Mouse (Mus musculus): ENCODE measurements at regions not wholly inside any gene's neighbourhood (a gene's known extent, or its start where the extent isn't known, plus 50 kb on each side); places are given as distances from the start of the nearest gene placed in this dataset.

DNA sequence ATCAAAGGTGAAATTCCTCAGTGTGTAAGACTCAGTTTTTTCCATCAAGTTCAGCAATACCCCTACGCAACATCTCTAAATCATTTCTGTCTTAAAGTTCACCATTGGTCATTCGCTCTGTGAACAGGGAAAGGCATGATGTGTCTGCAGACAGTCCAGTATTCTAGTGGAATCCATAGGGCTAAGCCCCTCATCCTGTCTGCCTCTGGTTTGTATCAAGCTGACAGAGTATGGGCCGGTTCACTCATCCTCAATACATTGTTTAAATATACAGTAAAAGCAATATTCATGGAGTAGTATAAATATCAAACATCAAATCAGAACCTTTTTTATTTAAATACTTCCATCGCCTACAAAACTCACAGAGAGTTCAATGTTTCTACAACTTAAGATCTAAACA, 152.9 kb upstream of the Paip1 start:
- no peak for DNase-seq

DNA sequence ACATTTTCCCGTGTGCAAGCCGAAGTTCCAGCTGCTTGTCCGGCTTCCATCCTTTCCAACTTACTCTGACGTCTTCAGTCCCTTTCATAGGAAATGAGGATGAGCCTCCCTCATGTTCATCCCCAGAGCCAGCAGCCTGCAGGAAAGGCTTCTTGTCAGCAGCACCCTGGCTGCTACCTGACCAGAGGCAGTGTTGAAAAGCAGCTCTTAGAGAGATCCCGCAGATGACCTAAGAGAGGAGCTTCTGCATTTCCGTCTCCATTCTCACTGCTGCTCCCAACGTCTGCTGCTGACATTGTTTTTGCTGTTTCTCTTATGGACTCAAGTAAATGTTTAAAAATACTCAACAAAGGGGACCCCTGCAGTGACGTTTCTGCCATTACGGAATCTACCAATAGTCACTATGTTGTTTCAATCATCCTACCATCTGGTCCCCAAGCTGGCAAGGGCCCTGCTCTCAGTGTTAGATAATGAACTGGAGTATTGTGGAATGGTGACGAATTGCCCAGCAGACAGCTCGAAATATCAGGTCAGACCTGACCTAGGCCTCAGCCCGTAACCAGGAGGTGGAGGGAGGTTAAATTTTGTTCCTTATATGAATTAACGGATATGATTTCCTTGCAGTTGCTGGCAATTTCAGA, 151.0 kb upstream of the Paip1 start:
- DNase-seq: no peak

DNA sequence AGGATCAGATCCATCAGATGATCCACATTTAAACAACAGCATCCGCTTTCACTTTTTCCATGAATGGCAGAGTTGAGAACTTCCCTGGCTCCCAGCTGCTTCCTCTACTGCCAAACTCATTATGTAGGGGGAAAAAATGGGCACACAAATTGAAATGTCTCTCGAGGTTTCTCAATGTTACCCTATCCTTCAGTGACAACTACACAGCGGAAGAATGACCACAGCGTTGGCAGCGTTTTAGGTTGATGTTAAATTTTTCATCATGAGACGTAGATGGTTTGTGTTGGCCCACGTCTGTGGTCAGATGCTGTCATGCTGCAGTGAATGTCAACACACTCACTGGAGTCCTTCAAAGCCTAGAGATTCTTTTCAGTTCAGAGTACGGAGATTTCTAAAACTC, 149.0 kb upstream of the Paip1 start:
- peak; percentile 19 for DNase-seq

DNA sequence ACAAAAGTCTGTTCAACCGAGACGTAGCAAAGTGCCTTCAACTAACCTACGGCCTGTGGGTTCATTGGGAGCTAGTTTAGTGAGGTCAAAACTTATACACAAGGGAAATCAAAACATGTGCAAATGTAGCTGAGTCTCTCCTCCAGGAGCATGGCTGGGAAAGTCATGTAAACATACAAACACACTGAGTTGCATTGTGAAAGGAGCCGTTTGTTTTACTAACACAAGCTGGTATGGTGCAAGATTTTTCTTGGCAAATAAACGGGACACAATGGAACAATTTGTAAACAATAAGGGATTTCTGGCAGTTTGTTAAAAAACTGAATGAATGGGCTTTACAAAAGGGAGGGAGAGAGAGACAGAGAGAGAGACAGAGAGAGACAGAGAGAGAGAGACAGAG, 147.8 kb upstream of the Paip1 start:
- peak; percentile 21 for DNase-seq

DNA sequence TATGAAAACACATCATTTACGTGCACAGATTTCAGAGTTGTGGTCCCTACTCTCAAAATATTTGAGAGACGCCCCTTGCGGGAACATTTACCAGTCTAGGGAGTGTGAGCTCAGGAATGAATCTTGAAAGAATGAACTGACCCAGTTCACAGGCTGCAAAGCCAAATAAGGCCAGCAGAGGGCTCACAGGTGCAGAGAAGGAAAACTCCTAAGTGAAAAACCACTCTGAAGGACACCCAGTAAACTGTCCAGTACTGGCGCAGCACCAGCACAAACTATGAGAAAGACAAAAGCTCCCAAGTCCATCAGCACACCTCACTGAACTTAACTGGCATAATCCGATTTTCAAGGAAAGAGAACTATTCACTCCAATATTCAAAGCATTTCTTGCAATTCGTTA, 145.0 kb upstream of the Paip1 start:
- peak; percentile 77 for DNase-seq

DNA sequence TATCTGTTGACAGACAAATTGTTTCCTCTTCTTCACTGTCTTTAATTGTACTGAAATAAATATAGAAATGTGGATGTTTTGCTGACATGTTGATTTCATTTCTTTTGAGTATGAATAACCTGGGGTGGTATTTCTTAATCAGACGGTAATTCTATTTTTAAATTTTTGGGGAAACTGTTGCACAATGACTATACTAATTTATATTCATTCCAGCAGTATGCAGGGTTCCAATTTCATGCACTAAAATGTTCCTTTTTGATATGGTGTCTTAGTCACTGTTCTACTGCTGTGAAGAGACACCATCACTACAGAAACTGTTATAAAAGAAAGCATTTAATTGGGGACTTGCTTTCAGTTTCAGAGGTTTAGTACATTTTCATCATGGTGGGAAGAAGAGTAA, 119.2 kb upstream of the Paip1 start:
- no peak for DNase-seq

DNA sequence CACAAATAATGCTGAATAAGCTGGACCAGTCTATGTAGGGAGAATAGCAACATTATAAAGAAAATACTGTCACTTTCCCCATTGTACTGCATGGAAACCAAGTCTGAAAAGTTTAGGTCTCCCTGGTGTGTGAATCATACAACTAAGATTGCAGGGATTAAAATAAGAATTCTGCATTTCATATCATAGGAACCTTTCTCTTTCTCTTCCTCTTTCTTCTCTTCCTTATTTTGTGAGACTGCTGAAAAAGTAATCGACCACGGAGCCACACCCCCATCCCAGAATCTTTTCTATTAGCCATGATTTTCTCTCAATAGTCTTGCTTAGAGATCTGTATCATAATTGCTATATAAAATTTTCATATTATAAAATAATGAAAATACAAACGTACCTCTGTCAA, 118.4 kb upstream of the Paip1 start:
- DNase-seq: no peak

DNA sequence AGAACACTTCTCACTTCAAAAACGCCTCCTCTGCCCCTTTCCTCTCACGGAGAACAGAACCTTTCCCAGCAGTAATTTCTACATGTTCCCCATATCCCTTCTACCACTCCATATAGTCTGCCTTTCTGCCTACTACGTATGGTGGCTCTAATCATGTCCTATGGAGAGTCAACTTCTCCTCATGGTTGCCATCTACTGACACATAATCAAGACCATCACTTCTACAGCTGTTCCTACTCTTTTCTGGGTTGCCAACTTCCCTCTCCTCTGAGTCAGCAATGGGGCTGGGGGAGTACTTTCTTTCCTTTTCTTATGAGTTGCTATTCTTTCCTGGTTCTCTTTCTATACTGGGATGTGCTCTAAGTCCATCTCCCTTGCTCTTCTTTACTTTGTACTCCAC, 114.0 kb upstream of the Paip1 start:
- peak; percentile 14 for DNase-seq

DNA sequence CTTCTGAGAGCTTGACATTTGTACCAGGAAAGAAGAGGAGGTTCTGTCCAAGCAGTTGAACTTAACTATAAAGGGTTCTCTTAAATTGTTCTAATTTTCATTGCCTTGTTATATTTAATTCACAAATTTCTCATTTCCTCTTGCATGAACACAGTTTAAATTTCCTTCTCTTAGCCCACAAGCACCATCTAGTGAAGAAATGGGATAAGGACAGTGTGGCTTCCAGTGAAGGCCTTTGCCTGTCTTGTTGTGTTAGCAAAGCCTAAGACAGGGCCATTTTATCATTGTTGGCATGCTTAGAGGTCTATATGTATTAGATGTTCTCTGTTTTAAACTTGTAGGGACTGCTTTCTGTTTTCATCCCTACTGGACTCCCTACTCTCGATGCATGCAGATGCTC, 110.0 kb upstream of the Paip1 start:
- peak; percentile 25 for DNase-seq

DNA sequence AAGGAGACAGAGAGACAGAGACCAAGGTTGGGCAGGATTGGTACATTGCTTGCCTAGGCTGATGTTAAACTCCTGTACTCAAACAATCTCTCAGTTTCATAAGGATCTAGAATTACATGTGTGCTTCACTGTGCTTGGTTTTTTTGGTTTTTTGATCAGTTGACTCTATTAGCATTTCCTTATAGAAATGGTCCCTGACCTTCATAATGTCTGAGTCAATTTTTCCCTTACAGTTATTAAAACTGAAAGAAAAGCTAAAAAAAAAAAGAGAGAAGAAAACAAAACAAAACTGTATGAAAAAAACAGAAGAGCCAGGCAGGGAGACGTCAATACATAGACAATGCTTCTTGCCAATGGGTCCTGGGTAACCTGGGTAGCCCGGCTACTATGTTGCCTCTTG, 102.9 kb upstream of the Paip1 start:
- no peak for DNase-seq

DNA sequence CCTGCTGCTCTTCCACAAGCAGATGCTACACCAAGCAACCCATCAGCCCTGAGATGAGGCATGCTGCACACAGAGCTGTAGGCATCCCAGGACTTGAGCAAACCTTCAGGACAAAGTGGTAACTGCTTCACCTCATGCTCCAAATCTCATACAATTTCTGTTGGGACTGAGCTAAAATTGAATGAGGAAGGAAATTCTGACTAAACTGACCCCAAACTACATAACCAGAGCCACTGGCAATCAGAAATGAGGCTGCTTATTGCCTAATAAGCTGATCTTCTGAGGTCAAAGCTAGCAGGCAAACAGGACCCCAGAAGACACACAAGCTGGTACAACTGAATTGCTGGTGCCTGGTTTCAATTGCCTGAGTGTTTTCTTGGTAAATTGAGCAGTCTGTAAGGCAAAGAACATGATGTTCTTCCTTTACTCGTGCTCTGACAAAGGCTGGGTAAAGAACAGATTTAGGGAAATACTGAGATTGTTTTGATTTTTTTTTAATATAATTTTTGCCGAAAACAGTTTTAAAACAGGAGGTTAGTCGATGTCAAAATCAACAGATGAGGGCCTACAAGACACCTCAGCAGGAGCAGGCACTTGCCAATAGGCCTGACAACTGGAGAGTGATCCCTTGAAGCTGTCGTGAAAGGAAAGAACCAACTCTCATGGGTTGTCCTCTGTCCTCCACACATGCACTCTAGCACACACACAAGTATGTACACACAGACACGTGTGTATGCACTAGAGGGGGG, 101.3 kb upstream of the Paip1 start:
- DNase-seq: peak; percentile 25

DNA sequence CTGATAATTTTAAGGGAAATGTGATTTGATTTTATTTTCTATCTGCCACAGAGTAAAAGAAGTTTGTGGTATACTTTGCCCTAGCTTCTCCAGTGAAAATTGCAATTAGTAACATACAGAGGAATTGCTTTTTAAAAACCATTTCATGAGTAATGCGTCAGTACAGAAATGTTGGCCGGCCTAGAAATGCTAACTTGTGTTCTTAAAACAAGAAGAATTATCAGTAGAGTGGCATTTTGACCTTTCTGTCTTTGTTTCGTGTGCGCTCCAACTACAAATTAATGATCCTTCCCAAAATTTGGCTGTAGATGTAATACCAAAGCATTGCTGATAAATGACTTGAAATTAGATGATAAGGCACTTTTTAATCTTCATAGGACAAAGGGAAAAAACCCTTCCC, 99.7 kb upstream of the Paip1 start:
- DNase-seq: no peak

DNA sequence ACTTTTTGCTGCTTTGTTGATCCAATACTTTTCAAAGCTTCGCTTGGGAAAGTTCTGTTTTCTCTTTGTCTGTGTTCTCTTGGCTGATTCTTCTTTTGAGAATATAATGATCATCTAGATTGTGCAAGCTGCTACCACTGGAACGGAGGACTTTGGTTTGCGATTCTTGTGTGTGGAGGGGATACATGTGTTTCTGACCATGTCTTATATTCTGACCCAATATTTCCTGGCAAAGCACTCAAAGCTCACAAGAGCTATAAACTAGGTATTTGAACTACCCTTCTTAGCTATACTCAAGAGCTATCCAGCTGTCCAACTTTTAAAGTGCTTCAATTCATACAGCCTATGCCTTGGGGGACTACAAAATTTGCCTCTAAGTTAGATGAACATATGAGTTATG, 96.6 kb upstream of the Paip1 start:
- DNase-seq: no peak

DNA sequence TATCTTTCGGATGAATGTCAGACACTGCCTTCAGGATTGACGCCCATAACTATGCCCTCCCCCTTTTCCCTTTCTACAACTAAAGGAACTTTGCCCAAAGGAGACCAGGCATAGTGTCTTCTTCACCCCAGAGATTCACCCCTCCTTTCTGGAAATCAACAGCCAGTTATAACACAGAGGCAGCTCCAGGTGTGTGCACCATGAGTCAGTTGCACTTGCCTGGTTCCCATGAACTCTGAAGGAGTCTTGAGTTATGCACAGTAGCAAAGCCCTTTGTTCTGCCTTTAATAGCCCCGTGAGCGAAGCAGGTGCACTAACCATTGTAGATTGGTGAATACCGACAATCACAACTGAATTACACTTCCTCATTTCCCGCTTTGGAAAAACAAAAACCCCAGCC, 94.5 kb upstream of the Paip1 start:
- DNase-seq: no peak

DNA sequence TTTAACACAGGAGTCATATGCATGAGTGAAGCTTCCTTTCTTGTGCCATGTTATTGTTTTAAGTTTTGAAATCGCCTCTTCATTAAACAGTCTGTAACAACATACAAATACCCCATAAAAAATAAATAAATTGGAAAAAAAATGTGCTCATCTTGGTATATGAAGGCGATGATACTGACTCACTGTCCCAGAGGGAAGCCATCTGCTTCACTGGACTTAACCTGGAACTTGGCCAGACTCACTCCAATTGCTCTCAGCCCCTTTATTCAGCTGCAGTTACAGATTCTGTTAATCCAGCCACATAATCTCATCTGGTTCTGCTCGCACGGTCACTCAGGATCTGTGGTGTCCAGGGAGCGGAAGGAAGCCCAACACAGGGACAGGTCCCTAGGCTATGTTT, 90.5 kb upstream of the Paip1 start:
- peak; percentile 51 for DNase-seq

DNA sequence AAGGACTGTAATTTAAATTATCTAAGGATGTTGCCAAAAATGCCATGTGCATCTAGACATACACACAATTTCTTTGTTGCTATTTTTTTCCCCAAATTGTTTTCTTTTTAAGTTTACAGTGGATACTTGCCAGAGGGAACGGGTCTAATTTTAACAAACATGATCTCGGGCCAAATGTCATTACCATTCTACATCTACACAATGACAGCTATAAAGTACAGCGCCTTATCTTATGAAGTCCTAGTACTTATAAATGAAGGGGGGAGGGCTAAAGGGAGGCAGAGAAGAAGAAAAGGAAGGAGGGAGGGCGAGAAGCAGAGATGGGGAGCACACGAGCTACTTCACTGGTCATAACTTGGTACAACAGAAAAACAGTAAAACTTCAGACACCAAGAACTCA, 89.4 kb upstream of the Paip1 start:
- no peak for DNase-seq

DNA sequence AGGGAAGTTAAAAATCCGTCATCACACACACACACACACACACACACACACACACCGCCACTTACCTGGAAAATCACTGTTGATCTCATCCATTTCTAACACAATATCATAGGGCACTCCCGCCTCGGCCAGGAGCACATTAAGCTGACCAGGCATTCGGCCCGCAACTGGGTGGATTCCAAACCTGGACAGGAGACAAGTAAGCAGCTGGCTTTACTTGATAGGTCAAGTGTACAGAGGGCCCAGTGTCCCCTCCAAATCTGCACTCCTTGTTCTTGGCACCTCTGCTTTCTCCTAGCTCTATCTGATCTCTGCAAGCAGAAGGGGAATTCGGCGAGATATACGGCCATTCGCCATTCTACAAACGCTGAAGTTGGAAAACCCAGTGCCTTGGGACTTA, 88.6 kb upstream of the Paip1 start:
- peak; percentile 49 for DNase-seq

DNA sequence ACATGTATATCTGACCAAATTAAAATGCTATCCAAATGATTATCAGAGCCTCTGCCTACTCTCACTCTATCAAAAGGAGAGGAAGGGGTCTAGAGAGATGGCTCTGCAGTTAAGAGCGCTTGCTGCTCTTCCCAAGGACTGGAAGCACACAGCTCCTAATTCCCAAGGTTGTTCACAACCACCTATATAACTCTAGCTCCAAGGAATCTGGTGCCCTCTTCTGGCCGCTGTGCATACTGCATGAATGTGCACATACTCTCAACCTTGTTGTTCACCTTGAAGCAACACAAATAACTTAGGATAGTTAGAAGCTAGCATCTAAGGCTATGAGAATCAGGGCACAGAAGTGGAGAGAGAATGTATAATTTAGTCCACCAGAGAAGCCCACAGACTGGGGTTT, 86.6 kb upstream of the Paip1 start:
- DNase-seq: peak; percentile 45

DNA sequence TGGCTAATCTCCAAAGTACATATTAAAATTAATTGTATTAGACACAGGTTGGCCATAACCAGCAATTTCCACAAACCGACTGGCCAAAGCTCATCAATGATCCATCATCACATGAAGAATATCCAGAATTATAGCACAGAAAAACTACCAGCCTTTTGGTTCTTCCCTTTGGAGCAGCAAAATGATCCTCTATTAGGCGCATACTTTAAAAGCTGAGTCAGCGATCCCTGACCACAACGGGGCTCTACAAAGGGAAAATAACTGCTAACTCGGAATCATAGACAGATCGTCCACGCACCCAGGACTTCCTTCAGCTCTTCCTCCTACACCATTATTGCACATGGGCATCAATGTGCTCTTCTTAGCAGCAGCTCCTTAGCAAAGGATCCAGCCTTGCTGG, 85.6 kb upstream of the Paip1 start:
- no peak for DNase-seq

DNA sequence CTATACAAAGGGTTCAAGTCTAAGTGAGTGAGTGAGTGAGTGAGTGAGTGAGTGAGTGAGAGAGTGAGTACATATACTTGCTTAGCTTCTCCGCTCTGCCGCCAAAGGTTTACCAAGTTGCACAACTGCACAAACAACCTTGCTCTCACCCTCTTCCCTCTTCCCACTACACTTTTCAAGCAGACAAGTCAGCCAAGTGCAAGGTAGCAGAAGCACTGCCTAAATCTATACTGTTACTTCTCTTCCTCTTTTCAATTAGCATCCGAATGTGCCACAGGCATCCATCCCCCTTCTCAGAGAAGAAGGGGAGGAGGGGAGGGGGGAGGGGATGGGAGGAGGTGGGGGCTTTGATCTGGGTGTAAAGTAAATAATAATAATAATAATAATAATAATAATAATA, 80.4 kb upstream of the Paip1 start:
- no peak for DNase-seq

DNA sequence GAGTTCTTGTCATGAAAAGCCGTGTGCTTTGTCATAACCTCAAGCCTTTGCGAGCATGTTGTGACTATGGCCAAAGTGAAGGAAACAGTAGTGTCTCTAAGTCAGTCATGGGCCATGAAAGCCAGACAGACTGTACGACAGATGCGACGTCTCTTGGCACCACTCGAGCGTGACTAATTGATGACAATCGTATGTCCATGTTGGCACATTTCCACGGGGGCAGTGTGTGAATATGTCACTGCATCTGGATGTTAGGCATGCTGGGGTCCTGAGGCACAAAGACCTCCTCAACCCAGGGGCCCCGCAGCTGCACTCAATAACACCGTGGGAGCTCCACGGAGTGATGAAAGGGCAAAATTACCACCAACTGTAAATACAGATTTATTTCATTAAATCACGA, 77.1 kb upstream of the Paip1 start:
- DNase-seq: peak; percentile 55

DNA sequence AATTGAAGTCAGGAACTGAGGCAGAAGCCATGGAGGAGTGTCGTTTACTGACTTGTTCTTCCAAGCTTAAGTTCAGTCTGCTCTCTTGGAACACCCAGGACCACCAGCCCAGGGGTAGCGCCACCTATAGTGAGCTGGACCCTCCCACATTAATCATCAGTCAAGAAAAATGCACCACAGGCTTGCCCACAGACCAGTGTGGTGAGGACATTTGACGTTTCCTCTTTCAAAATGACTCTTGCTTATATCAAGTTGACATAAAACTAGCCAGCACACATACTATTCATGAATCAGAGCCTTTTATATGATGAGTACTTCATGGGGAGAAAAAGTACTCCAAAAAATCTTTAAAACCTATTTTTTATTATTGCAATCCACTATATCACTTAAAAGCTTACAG, 69.7 kb upstream of the Paip1 start:
- DNase-seq: no peak

DNA sequence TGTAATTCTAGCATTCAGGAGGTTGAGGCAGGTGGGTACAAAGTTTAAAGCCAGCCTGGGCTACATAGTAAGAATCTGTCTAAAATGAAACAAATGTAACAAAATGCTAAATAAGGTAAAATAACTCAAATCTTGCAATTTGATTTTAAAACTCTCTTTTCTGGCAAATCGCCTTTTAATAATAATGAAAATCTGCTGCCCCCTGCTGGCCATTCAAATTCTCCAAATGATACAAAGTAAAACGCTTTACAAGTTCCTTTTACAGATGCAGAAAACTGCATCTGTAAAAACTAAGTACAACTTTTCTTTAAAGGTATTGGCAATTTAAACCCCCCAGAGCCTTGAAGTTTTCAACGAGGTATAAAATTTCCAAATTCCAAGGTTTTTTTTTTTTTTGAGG, 65.0 kb upstream of the Paip1 start:
- DNase-seq: peak; percentile 61

DNA sequence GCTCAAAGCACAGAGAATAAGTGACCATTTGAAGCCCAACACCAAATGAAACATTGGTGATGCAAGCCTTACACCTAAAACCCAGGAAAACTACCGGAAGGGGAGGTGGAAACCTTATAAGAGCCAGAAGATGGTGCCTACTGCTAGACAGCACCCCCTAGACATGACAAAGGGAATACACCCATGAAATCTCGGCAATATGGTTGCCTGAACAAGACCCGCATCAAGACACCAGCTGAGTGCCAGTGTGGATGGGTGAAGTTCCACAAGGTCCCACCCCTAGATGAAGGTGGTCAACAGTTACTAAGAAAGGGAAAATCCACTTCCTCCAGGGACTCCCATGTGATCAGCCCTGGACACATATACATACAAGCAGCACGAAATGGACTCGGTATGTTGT, 64.2 kb upstream of the Paip1 start:
- DNase-seq: no peak

DNA sequence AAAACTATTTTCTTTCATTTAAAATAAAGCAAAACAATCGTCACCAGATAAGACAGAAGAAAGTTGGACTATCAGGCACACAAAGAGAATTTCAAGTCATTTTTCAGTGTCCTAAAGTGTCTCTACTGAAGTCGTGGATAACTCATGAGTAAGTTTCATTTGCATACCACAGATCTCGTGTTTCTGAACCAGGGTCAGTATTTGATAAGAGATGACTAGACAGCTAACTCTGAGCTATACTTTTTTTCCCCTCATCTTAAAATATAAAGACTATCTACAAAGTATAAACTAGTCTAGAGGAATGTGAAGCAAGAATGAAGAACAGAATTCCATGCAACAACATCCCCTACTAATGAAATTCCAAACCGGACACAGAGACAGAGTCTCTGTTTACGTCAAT, 60.9 kb upstream of the Paip1 start:
- no peak for DNase-seq
